Mouse (Mus musculus) midbrain, embryonic 15.5 days (tissue): ENCODE data around the gene Nfya. TPM values are rescaled to one million over a fixed set of nuclear protein-coding genes. Genes with fewer than 3 reads are reported as not detected.

Experiments
- ATAC-seq: fragments of 200-750 bp; cut with Nextera tagmentation; replicated peaks from 2 replicates; pipeline ENCODE4 v1.8.0; 2017; ENCODE audit warnings: moderate TSS enrichment
- H3K27ac ChIP-seq: fragments of 300-500 bp; sonication (generic); 2 replicates; pipeline ENCODE4 v1.5.1; 2015; ENCODE audit warnings: mild to moderate bottlenecking, inconsistent platforms
- H3K27me3 ChIP-seq: fragments of 300-500 bp; sonication (generic); replicated peaks from 2 replicates; pipeline ENCODE4 v1.6.1; 2015; ENCODE audit warnings: inconsistent platforms
- H3K36me3 ChIP-seq: fragments of 300-500 bp; sonication (generic); replicated peaks from 2 replicates; pipeline ENCODE4 v1.6.1; 2015; ENCODE audit warnings: inconsistent platforms
- H3K4me1 ChIP-seq: fragments of 300-500 bp; sonication (generic); 2 replicates; pipeline ENCODE4 v1.6.1; 2015; ENCODE audit warnings: inconsistent platforms
- H3K4me2 ChIP-seq: fragments of 300-500 bp; sonication (generic); 2 replicates; pipeline ENCODE4 v1.6.1; 2015; ENCODE audit warnings: inconsistent platforms, mild to moderate bottlenecking, moderate library complexity
- H3K4me3 ChIP-seq: fragments of 300-500 bp; sonication (generic); 2 replicates; pipeline ENCODE4 v1.5.1; 2015; ENCODE audit warnings: mild to moderate bottlenecking, inconsistent platforms
- H3K9ac ChIP-seq: fragments of 300-500 bp; sonication (generic); 2 replicates; pipeline ENCODE4 v1.6.1; 2015; ENCODE audit warnings: mild to moderate bottlenecking, inconsistent platforms
- H3K9me3 ChIP-seq: fragments of 300-500 bp; sonication (generic); 2 replicates; pipeline ENCODE4 v1.6.1; 2016; ENCODE audit warnings: inconsistent platforms
- WGBS: fragments of 180-500 bp; shearing (Covaris S2); methylation state at CpG from one replicate; pipeline ENCODE4 v1.1.7; 2015; ENCODE audit warnings: mixed read lengths; 5-methylcytosine and 5-hydroxymethylcytosine counted together
- polyA plus RNA-seq: library from polyadenylated mRNA; unstranded; fragments of >200 nt; fragmentation: Nextera tagmentation; extraction: Ambion mirVana; gene quantifications from 2 replicates; pipeline ENCODE4 v1.2.1, GENCODE M21; 2015

Nfya gene
- polyA plus RNA-seq, 1 experiment from 2014 or later = 12.3 TPM

DNA sequence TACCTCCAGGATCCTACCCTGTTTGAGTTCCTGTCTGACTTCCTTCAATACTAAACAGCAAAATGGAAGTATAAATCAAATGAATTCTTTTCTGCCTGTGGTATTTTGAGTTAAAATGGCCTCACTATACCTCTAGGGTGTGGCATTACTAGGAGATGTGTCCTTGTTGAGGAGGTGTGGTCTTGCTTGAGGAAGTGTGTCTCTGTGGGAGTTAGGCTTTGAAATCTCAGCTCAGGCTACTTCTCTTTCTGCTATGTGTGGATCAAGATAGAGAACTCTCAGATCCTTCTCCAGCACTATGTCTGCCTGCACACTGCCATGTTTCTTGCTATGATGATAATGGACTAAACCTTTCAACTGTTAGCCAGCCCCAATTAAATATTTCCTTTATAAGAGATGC, 30.7 kb downstream of the Nfya start:
- no peak overlapping the region for H3K4me3 ChIP-seq
- no peak overlapping the region for H3K4me2 ChIP-seq
- H3K9me3 ChIP-seq = no peaks in the 10 kb centered on the region
- no peaks in the 10 kb centered on the region for H3K4me1 ChIP-seq
- H3K36me3 ChIP-seq = no peaks in the 10 kb centered on the region
- no peak for ATAC-seq
- no peak overlapping the region for H3K27ac ChIP-seq
- no peaks in the 10 kb centered on the region for H3K27me3 ChIP-seq
- H3K9ac ChIP-seq = no peak overlapping the region

DNA sequence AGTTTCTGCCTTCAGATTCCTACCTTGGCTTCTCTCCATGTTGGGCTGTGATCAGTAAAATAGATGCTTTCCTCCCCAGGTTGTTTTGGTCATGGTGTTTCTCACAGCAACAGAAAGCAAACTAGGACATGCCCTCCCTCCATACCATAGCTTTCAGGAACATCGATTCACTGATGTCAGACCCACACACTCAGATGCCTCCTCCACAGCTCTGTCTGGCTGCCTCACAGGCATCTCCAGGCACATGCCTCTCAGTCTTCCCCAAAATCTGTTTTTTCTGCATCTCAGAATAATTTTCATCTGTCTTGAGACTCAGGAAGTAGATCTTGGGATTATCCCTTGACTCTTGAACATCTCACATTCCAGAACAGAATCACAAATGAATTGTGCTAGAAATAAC, 33.6 kb downstream of the Nfya start:
- no peak for ATAC-seq
- H3K36me3 ChIP-seq = no peaks in the 10 kb centered on the region
- H3K27ac ChIP-seq = no peak overlapping the region
- no peak overlapping the region for H3K4me2 ChIP-seq
- 98% methylated on average over 1 of the region's 1 CpGs for WGBS
- no peaks in the 10 kb centered on the region for H3K9me3 ChIP-seq
- H3K4me3 ChIP-seq = no peak overlapping the region
- no peaks in the 10 kb centered on the region for H3K27me3 ChIP-seq
- no peaks in the 10 kb centered on the region for H3K4me1 ChIP-seq
- no peak overlapping the region for H3K9ac ChIP-seq

DNA sequence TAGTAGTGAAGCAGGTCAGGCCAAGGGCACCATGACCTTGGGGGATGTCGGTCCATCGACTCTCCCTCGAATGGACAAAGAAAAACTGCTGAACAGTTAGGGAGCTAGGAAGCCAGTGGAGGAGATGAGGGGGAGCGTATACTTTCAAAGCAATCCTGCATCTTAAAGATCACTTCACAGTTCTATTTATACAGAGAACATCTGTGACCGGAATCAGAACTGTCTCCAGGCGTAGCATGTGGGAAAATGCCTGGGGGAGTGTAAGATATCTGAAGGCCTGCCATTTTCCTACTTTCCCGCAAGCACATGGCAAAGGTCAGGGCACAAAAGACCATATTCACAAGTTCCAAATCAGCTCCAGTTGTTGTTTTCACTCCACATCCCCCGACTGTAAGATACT, 36.7 kb downstream of the Nfya start:
- no peak overlapping the region for H3K4me3 ChIP-seq
- H3K27me3 ChIP-seq = no peaks in the 10 kb centered on the region
- H3K27ac ChIP-seq = no peak overlapping the region
- no peaks in the 10 kb centered on the region for H3K9me3 ChIP-seq
- H3K4me1 ChIP-seq = no peaks in the 10 kb centered on the region
- no peak for ATAC-seq
- H3K9ac ChIP-seq = no peak overlapping the region
- 84% methylated on average over 8 of the region's 8 CpGs for WGBS
- no peaks in the 10 kb centered on the region for H3K36me3 ChIP-seq
- no peak overlapping the region for H3K4me2 ChIP-seq

DNA sequence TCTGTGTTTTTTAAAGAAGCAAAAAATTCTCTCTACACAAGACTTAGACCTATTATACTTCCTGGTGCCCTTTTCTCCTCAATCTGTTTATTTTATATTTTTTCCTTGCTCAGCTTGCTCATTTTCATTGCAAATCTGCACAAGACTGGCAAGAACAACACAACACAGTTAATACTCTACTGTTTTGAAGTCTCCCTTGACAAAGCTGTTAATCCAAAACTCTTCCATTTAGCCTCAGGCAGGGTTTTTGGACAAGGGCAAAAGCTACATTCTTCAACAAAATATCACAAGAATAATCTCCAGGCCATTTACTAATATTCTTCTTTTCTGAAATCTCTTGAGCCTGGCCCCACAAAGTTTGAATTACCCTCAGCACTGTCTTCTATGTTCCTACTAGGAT, 38.1 kb downstream of the Nfya start:
- H3K4me3 ChIP-seq = no peak overlapping the region
- H3K27ac ChIP-seq = no peak overlapping the region
- ATAC-seq = no peak
- H3K27me3 ChIP-seq = no peaks in the 10 kb centered on the region
- no peaks in the 10 kb centered on the region for H3K9me3 ChIP-seq
- no peak overlapping the region for H3K4me2 ChIP-seq
- no peaks in the 10 kb centered on the region for H3K36me3 ChIP-seq
- no peak overlapping the region for H3K9ac ChIP-seq
- no peaks in the 10 kb centered on the region for H3K4me1 ChIP-seq

DNA sequence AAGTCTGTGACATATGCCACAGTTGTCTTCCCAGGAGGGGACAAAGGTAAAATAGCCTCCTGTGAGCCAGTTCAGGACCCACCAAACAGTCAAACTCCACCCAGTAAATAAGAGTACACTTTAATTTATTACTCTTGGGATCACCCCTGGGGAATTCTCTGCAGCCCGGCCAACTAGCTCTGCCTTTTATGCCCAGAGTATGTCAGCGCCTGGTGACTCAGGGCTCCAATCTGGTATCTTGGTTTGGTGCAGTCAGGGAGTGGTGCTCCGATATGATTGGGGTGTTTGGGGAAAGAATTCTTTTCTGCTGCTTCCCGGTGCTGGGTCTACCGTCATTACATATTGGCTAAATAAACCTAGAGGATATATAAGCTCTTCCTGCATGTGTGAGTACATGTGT, 42.9 kb downstream of the Nfya start:
- H3K27ac ChIP-seq = no peak overlapping the region
- no peaks in the 10 kb centered on the region for H3K9me3 ChIP-seq
- no peak overlapping the region for H3K4me3 ChIP-seq
- H3K4me1 ChIP-seq = no peaks in the 10 kb centered on the region
- ATAC-seq = no peak
- 92% methylated on average over 5 of the region's 5 CpGs for WGBS
- H3K36me3 ChIP-seq = no peaks in the 10 kb centered on the region
- H3K4me2 ChIP-seq = no peak overlapping the region
- no peaks in the 10 kb centered on the region for H3K27me3 ChIP-seq
- no peak overlapping the region for H3K9ac ChIP-seq

DNA sequence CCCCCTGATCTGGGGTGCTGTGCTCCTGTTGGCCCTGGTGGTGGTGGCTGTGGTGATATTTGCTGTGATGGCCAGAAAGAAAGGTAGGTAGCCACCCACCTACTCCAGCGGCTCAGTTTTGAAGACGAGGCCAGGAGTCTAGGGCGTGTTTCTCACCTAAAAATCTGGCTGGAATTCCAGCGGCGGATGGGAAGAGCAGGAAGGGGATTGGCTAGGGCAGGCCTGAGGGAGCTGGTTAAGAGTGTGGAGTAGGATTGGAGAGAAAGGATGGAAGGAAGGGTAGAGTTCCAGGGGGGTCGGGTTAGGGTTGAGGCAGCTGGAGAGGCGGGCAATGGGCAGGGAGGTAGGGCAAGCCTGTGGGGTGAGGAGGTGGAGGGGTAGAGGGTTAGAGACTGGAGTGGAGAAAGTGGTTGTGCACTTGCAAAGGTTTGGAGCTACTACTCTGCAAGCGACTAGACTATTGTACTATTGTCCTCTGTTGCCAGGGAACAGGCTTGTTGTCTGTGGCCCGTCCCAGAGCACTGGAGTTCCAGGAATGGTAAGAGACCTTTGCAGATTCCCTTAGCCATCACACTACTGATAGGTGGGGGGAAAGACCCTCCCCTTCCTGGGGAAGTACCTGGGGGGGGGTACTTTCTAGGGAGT, 44.1 kb downstream of the Nfya start:
- Histone ChIP-seq H3K9ac (no peak overlapping the region), H3K9me3 (no peaks in the 10 kb centered on the region), H3K4me2 (no peak overlapping the region), H3K4me1 (no peaks in the 10 kb centered on the region), H3K36me3 (no peaks in the 10 kb centered on the region), H3K27ac (no peak overlapping the region), H3K27me3 (no peaks in the 10 kb centered on the region), H3K4me3 (no peak overlapping the region)
- WGBS = 72% methylated on average over 9 of the region's 9 CpGs
- no peak for ATAC-seq

DNA sequence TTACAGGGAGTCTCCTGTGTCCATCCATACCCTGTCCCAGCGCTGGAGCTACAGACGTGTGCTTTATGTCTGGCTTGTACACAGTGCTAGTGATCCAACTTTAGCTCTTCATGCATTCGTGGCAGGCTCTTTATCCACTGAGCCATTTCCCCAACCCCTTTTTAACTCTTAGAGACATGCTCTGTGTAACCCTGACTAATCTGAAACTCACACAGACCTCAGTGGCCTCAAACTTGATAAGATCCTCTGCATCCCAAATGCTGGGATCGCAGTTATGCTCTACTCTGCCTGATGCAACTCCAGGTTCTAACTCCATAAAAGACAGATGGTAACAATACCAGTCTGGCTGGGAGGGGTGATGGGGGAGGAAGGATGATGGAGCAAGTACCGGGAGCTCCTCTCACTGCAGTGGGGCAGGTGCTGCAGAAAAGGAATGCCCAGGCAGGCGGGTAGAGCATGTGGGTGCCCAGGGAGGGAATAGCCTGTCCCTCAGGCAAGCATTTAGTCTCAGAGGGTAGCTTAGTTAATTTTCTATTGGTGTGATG, 46.2 kb downstream of the Nfya start:
- H3K27me3 ChIP-seq = no peaks in the 10 kb centered on the region
- H3K9ac ChIP-seq = no peak overlapping the region
- no peaks in the 10 kb centered on the region for H3K4me1 ChIP-seq
- 77% methylated on average over 6 of the region's 6 CpGs for WGBS
- H3K4me2 ChIP-seq = no peak overlapping the region
- no peaks in the 10 kb centered on the region for H3K9me3 ChIP-seq
- ATAC-seq = no peak
- no peaks in the 10 kb centered on the region for H3K36me3 ChIP-seq
- no peak overlapping the region for H3K4me3 ChIP-seq
- no peak overlapping the region for H3K27ac ChIP-seq

DNA sequence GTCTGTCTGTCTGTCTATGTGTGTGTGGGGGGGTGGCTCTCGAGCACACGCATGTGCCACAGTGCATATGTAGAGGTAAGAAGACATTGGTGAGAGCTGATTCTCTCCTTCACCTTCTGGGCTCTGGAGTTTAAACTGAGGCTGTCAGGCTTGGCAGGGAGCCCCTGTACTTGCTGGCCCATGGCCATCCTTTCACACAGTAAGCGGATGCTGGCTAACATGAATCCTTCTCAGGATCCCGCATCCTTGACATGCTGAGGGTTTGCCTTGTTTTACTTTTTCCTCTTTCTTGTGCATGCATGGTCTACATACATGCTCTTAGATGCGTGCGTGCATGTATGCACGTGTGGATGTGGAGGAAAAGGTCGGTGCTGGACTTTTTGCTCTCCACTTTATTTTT, 46.7 kb downstream of the Nfya start:
- no peaks in the 10 kb centered on the region for H3K4me1 ChIP-seq
- WGBS = 87% methylated on average over 8 of the region's 8 CpGs
- H3K36me3 ChIP-seq = no peaks in the 10 kb centered on the region
- H3K27ac ChIP-seq = no peak overlapping the region
- H3K9me3 ChIP-seq = no peaks in the 10 kb centered on the region
- H3K4me3 ChIP-seq = no peak overlapping the region
- H3K4me2 ChIP-seq = no peak overlapping the region
- no peak overlapping the region for H3K9ac ChIP-seq
- H3K27me3 ChIP-seq = no peaks in the 10 kb centered on the region
- ATAC-seq = no peak

DNA sequence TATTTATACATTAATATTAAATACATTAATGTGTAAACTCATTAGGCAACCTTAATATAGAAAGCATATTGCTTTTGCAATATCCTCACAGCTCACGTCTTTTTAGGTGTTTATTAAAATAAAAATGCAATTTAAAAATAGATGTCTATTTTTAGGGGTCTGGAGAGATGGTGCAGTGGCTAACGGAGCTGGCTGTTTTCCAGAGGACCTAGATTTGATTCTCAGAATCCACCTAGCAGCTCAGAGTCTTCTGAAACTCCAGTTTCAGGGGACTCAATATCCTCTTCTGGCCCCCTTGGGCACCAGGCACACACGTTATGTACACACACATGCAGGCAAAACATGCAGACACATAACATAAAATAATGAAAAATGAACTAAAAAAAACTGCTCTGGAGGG, 47.4 kb downstream of the Nfya start:
- 78% methylated on average over 3 of the region's 3 CpGs for WGBS
- Histone ChIP-seq H3K4me1 (no peaks in the 10 kb centered on the region), H3K4me3 (no peak overlapping the region), H3K9me3 (no peaks in the 10 kb centered on the region), H3K4me2 (no peak overlapping the region), H3K27ac (no peak overlapping the region), H3K9ac (no peak overlapping the region), H3K36me3 (no peaks in the 10 kb centered on the region), H3K27me3 (no peaks in the 10 kb centered on the region)
- ATAC-seq = no peak

DNA sequence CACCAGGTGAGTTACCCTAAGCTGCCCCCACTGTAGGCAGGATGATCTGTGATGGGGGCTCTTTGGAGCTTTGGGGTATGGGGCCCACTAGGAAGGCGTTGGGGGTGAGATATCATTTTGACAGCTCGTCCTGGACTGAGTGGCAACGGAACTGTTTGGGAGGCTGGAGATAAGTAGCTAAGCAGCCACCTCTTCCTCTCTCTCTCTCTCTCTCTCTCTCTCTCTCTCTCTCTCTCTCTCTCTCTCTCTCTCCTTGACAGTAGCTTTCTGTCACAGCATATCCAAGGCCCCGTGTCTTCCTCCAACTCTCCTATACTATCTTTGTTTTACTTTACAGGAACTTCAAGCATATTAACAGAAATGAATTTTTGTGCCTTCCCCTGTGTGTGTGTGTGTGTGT, 49.2 kb downstream of the Nfya start:
- ATAC-seq = no peak
- Histone ChIP-seq H3K4me3 (no peak overlapping the region), H3K9me3 (no peaks in the 10 kb centered on the region), H3K27me3 (no peaks in the 10 kb centered on the region), H3K4me2 (no peak overlapping the region), H3K9ac (no peak overlapping the region), H3K4me1 (no peaks in the 10 kb centered on the region), H3K27ac (no peak overlapping the region), H3K36me3 (no peaks in the 10 kb centered on the region)
- WGBS = 73% methylated on average over 4 of the region's 4 CpGs

DNA sequence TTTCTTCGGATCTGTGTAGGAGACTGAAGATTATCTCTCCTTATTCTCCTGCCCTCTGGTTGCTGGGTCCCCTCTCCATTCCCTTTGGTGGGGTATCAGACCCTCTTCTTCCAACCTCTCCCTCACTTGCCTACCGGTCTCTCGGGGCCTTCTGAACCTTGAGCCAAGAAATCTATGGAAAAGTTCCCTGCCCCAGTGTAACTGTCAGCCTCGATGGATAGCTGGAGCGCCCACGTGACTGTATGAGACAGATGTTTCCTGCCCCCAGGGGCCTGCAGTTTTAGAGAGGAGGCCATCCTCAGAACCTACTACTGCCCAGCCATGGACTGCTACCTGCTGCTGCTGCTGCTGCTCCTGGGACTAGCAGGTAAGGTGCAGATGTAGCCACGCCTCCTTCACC, 50.1 kb downstream of the Nfya start, which contains the start of gene Treml1:
TSS of gene Treml1 (plus strand) at position 301 of the 400 bp plus-strand sequence.
- no peaks in the 10 kb centered on the region for H3K9me3 ChIP-seq
- no peak within 1 kb of the TSS for H3K9ac ChIP-seq
- WGBS = 90% methylated on average over 7 of the region's 7 CpGs
- H3K36me3 ChIP-seq = no peaks in the 10 kb centered on the region
- no peaks in the 10 kb centered on the region for H3K4me1 ChIP-seq
- no peak within 1 kb of the TSS for H3K27ac ChIP-seq
- H3K27me3 ChIP-seq = no peaks in the 10 kb centered on the region
- no peak within 1 kb of the TSS for H3K4me3 ChIP-seq
- no peak within 1 kb of the TSS for H3K4me2 ChIP-seq
- ATAC-seq = no peak

DNA sequence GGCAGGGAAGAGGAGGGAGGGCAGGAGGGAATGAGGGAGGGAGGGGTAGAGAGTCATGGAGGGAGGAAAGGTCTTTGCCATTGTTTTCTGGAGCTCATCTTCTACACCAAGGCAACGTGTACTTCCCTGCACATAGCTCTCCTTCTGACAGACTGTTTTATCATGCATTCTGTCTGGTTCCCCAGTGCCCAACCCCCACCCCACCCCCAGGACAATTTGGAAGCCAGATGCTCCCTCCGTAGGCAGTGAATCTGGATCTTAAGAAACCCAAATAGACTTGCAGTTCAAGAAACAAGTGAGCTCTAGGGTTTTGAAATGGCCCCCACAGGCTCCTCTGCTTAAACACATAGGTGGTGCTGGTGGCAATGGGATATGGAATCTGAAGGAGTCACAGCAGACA, 51.8 kb downstream of the Nfya start:
- ATAC-seq = no peak
- Histone ChIP-seq H3K4me2 (no peak overlapping the region), H3K4me1 (no peaks in the 10 kb centered on the region), H3K9me3 (no peaks in the 10 kb centered on the region), H3K4me3 (no peak overlapping the region), H3K9ac (no peak overlapping the region), H3K36me3 (no peaks in the 10 kb centered on the region), H3K27me3 (no peaks in the 10 kb centered on the region), H3K27ac (no peak overlapping the region)
- WGBS = 55% methylated on average over 2 of the region's 2 CpGs

DNA sequence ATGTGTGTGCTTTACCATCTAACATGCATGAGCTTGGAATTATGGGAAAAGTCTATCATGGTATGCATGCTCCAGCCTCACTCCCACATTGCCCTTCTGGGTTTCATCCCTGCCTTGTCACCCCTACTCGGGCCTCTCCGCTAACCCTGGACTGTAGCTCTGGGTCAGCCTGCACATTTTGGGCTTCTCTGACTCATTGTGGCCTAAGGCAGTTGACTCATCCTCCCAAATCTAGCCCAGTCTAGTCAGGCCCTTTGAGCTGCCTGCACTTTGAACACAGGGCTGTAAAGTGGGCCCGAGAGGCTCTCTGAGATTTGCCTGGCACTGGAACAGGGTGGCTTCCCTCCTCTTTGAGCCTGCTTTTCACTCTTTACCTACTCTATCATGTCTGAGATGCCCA, 53.9 kb downstream of the Nfya start:
- WGBS = 94% methylated on average over 3 of the region's 3 CpGs
- Histone ChIP-seq H3K4me2 (no peak overlapping the region), H3K27me3 (no peaks in the 10 kb centered on the region), H3K9ac (no peak overlapping the region), H3K4me3 (no peak overlapping the region), H3K36me3 (no peaks in the 10 kb centered on the region), H3K27ac (no peak overlapping the region), H3K9me3 (no peaks in the 10 kb centered on the region), H3K4me1 (no peaks in the 10 kb centered on the region)
- ATAC-seq = no peak
